Mouse (Mus musculus) thymus, adult 2 months (tissue): ENCODE data around the gene Vwf.

Source experiments
- CTCF ChIP-seq: fragments of 200-500 bp; IDR thresholded peaks from 2 replicates; pipeline ENCODE4 v1.5.1; 2012; ENCODE audit warnings: mild to moderate bottlenecking, control low read depth, low read length, moderate library complexity, borderline replicate concordance; ENCODE audit not compliant: control insufficient read depth, poor library complexity, insufficient read depth; ENCODE audit errors: extremely low read depth
- POLR2A ChIP-seq: fragments of 200-500 bp; IDR thresholded peaks from 2 replicates; pipeline ENCODE4 v1.6.1; 2012; ENCODE audit warnings: mild to moderate bottlenecking, low read length, control low read depth, moderate library complexity; ENCODE audit not compliant: control insufficient read depth, poor library complexity, insufficient read depth; ENCODE audit errors: extremely low read depth

GRCm38 (mm10) chr6:125604463-125605191, 58.1 kb downstream of the Vwf start:
- TF ChIP-seq CTCF: no peak; the same call in 1 of the 2 replicates
- TF ChIP-seq POLR2A: no peak
